Mouse (Mus musculus) erythroblast, embryonic 14.5 days (primary cell): ENCODE results near the gene Abcb5.

Source experiments
- GATA1 ChIP-seq: IDR thresholded peaks from 2 replicates; pipeline ENCODE4 v1.6.1; 2012; ENCODE audit warnings: low read length, inconsistent platforms, mixed read lengths
- TAL1 ChIP-seq: IDR thresholded peaks from 3 replicates; pipeline ENCODE4 v1.6.1; 2012; ENCODE audit warnings: low read length, inconsistent platforms, mixed read lengths

DNA sequence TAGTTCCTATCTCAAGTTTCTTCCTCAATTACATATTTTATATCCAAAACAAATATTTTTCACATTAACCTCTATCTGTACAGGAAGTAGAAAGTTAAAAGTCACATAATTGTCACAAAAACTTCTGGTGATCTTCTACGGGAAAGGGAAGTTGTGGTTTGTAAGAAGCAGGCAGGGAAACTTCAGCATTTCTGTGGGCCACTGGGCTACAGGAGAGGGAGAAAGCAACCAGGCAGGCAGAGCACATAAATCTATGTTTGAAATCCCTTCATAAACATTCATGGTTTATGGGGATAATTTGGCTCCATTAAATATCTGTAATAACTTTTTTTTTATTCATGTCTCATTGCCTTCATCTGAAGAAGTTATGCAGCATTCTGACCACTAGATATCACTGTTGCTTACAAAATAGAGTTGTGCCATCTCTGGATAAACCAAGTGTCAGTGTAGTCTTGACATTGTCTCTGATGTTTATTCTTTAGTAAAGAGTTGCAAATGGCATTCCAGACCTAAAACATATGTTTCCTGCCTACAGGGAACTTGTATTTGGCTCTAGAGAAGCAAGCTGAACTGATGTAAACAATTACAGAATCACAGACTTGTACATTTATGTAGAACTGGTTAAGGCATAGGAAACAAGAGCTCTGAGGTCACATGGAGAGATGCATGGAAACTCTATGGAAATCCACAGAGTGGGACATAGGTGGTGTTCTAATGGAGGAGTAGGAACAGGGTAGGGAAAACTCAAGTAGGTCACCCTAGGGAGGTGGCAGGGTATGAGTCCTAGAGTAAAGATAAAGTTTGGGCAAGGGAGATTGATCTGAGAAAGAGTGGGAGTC lies 28.3 kb upstream of the Abcb5 start:
- TF ChIP-seq GATA1 = no peak
- no peak for TF ChIP-seq TAL1
